In genomic region chr15:77338924-77339429, GRCm38 (mm10) we compare ENCODE assay signal across 25 mouse cellular contexts. TPM values are rescaled to one million over a fixed set of nuclear protein-coding genes. Genes with fewer than 3 reads are reported as not detected.
DNase-seq lines count a peak whose midpoint lies in the region; ATAC-seq and TF ChIP-seq lines count a peak whose summit lies in the region.
"Had no signal": no experiment of that assay in that cellular context is flagged by ENCODE, and none has a peak within 500 bp of the region (broad histone marks: within the 10 kb centered on the region; RNA-seq: fewer than 3 reads in every experiment).

No protein-coding gene starts in this region.

- H3K4me3 ChIP-seq in kidney, embryonic 16.5 days (ENCODE audit: low read length): no peak overlapping the region
- H3K4me3 ChIP-seq in ES-E14 (ENCODE audit: insufficient read depth in 1 of 2, low read depth in 1 of 2, low read length in 2 of 2, poor library complexity in 1 of 2, severe bottlenecking in 1 of 2): peak overlapping the region; percentile 19 to 59; a peak in 2 of 4 replicates
- no peak overlapping the region for H3K4me3 ChIP-seq in limb, embryonic 10.5 days
- no peak overlapping the region for H3K4me3 ChIP-seq in stomach, embryonic 16.5 days (replicated peaks; ENCODE audit: low read length)
- H3K4me3 ChIP-seq: limb, embryonic 13.5 days; midbrain, embryonic 15.5 days; neural tube, embryonic 12.5 days had no signal

- H3K36me3 ChIP-seq in kidney, embryonic 16.5 days (ENCODE audit: insufficient read depth, low read length): no peaks in the 10 kb centered on the region
- no peaks in the 10 kb centered on the region for H3K36me3 ChIP-seq in ES-E14 (ENCODE audit: control insufficient read depth, insufficient read depth, low read length, poor library complexity, severe bottlenecking)
- H3K36me3 ChIP-seq in limb, embryonic 10.5 days: no peaks in the 10 kb centered on the region
- no peaks in the 10 kb centered on the region for H3K36me3 ChIP-seq in stomach, embryonic 16.5 days (ENCODE audit: control insufficient read depth, insufficient read depth, low read length)
- H3K36me3 ChIP-seq: limb, embryonic 13.5 days; midbrain, embryonic 15.5 days; neural tube, embryonic 12.5 days had no signal

- no peaks in the 10 kb centered on the region for H3K27me3 ChIP-seq in kidney, embryonic 16.5 days (ENCODE audit: insufficient read depth, low read length)
- no peaks in the 10 kb centered on the region for H3K27me3 ChIP-seq in limb, embryonic 10.5 days (ENCODE audit: low read depth, poor library complexity, severe bottlenecking)
- no peaks in the 10 kb centered on the region for H3K27me3 ChIP-seq in stomach, embryonic 16.5 days (ENCODE audit: control insufficient read depth, insufficient read depth, low read length)
- H3K27me3 ChIP-seq: limb, embryonic 13.5 days; midbrain, embryonic 15.5 days; neural tube, embryonic 12.5 days had no signal

- H3K4me1 ChIP-seq in kidney, embryonic 16.5 days (ENCODE audit: insufficient read depth, low read length): peaks cover 37% of the 10 kb centered on the region
- H3K4me1 ChIP-seq in ES-E14 (ENCODE audit: control insufficient read depth in 2 of 2, insufficient read depth in 2 of 2, low read length in 2 of 2, poor library complexity in 1 of 2): peaks cover 25 to 33% of the 10 kb centered on the region in 2 experiments
- H3K4me1 ChIP-seq in limb, embryonic 10.5 days: peaks cover 55% of the 10 kb centered on the region
- peaks cover 32% of the 10 kb centered on the region for H3K4me1 ChIP-seq in stomach, embryonic 16.5 days (ENCODE audit: control insufficient read depth, insufficient read depth, low read length)

- in situ Hi-C loops in ES-E14 (cut with MboI; ENCODE audit: low sequenced_read_pairs in 2 of 2, unreplicated experiment in 2 of 2): no loop called here

- WGBS in kidney, embryonic 16.5 days: 21% methylated on average over 8 of the region's 8 CpGs
- WGBS in limb, embryonic 10.5 days: 54% methylated on average over 8 of the region's 8 CpGs
- WGBS in stomach, embryonic 16.5 days: 32% methylated on average over 8 of the region's 8 CpGs

- no peaks in the 10 kb centered on the region for H3K9me3 ChIP-seq in kidney, embryonic 16.5 days (ENCODE audit: low read length)
- no peaks in the 10 kb centered on the region for H3K9me3 ChIP-seq in ES-E14 (ENCODE audit: control insufficient read depth, insufficient read depth, low read depth, low read length)
- H3K9me3 ChIP-seq in limb, embryonic 10.5 days (replicated peaks): 0 out of 2 replicates have a peak, but pooled peaks cover 3% of the 10 kb centered on the region
- H3K9me3 ChIP-seq in stomach, embryonic 16.5 days (replicated peaks; ENCODE audit: control insufficient read depth, low read length): no peaks in the 10 kb centered on the region
- H3K9me3 ChIP-seq: limb, embryonic 13.5 days; midbrain, embryonic 15.5 days; neural tube, embryonic 12.5 days had no signal

- H3K27ac ChIP-seq in kidney, embryonic 16.5 days (ENCODE audit: low read length): peak overlapping the region; percentile 27
- H3K27ac ChIP-seq in ES-E14 (ENCODE audit: insufficient read depth, low read depth, low read length, poor library complexity, severe bottlenecking): peak overlapping the region; percentile 96
- H3K27ac ChIP-seq in limb, embryonic 10.5 days: 0 out of 2 replicates have a peak overlapping the region, but pooled peaks have one; percentile 53
- peak overlapping the region; percentile 84 for H3K27ac ChIP-seq in stomach, embryonic 16.5 days (ENCODE audit: low read length)
- H3K27ac ChIP-seq: hindbrain, postnatal 0 days; limb, embryonic 13.5 days; midbrain, embryonic 15.5 days; neural tube, embryonic 12.5 days had no signal

- H3K4me2 ChIP-seq in kidney, embryonic 16.5 days (replicated peaks; ENCODE audit: low read depth, low read length): no peak overlapping the region
- H3K4me2 ChIP-seq in stomach, embryonic 16.5 days (ENCODE audit: low read depth, low read length): no peak overlapping the region
- H3K4me2 ChIP-seq: limb, embryonic 13.5 days; midbrain, embryonic 15.5 days; neural tube, embryonic 12.5 days had no signal

- ATAC-seq in kidney, embryonic 16.5 days (ENCODE audit: low FRiP score, low TSS enrichment): no peak
- ATAC-seq in stomach, embryonic 16.5 days (ENCODE audit: insufficient read depth, low FRiP score): no peak
- ATAC-seq in frontal cortex, adult (ENCODE audit: low TSS enrichment): no peak
- ATAC-seq: activated CD4-positive, CD25-positive, alpha-beta regulatory T cell, adult 4 months; forebrain, embryonic 16.5 days; hindbrain, postnatal 0 days; midbrain, embryonic 15.5 days had no signal

- no peak for DNase-seq in kidney, postnatal 25 days
- DNase-seq in ES-E14 (ENCODE audit: low read depth, low spot score): no peak
- DNase-seq in limb, embryonic 10.5 days (ENCODE audit: low spot score): no peak
- no peak for DNase-seq in layer of hippocampus, adult 9-10 months (ENCODE audit: low spot score)
- DNase-seq: adrenal gland, postnatal 14 days; cerebellum, adult 11-12 months; cerebellum, postnatal 25 days; heart, adult 11 months; layer of hippocampus, adult 9-11 months; lung, postnatal 10 days had no signal

- no peak overlapping the region for H3K9ac ChIP-seq in kidney, embryonic 16.5 days (replicated peaks; ENCODE audit: low read length)
- H3K9ac ChIP-seq in ES-E14 (ENCODE audit: insufficient read depth, low read depth, low read length, poor library complexity, severe bottlenecking): no peak overlapping the region
- no peak overlapping the region for H3K9ac ChIP-seq in stomach, embryonic 16.5 days (ENCODE audit: low read length)
- H3K9ac ChIP-seq: limb, embryonic 13.5 days; midbrain, embryonic 15.5 days; neural tube, embryonic 12.5 days had no signal

TF ChIP-seq in ES-E14, 5 proteins besides CTCF, POLR2A, EP300 and RAD21:
- TF ChIP-seq ZNF384 (IDR thresholded peaks at IDR 0.05; ENCODE audit: low read depth, low read length): peak; percentile 94
- TF ChIP-seq MAFK (IDR thresholded peaks at IDR 0.05; ENCODE audit: insufficient read depth, low read depth, low read length): no peak

RNA-seq across cellular contexts. Expression of gene Rbfox2, which starts 32.2 kb away (rescaled TPM):
- polyA plus RNA-seq in kidney, embryonic 16.5 days (2015; fragmentation: Nextera tagmentation; extraction: Ambion mirVana): 49.1 and 50.2 TPM in 2 replicates
- total RNA-seq in ES-E14 (2012; rRNA removed): 55.3 and 56.4 TPM in 2 replicates
- polyA plus RNA-seq in limb, embryonic 10.5 days (2016; fragmentation: Nextera tagmentation; extraction: Ambion mirVana): 45.8 and 62.6 TPM in 2 replicates
- 55.7 and 63.6 TPM in 2 replicates for polyA plus RNA-seq in stomach, embryonic 16.5 days (2015; fragmentation: Nextera tagmentation; extraction: Ambion mirVana)

RNA-seq across cellular contexts. Expression of gene Apol7a, which starts 59.9 kb away (rescaled TPM):
- polyA plus RNA-seq in kidney, embryonic 16.5 days (2015; fragmentation: Nextera tagmentation; extraction: Ambion mirVana): 0.19 TPM in 1 of 2 replicates, not detected in the other
- 0.11 and 0.27 TPM in 2 replicates for total RNA-seq in ES-E14 (2012; rRNA removed)
- polyA plus RNA-seq in limb, embryonic 10.5 days (2016; fragmentation: Nextera tagmentation; extraction: Ambion mirVana): not detected in 2 replicates
- polyA plus RNA-seq in stomach, embryonic 16.5 days (2015; fragmentation: Nextera tagmentation; extraction: Ambion mirVana): 9.0 and 17.9 TPM in 2 replicates
- total RNA-seq: CH12.LX; hematopoietic stem cell, adult 5-6 weeks; hindbrain, postnatal 0 days; megakaryocyte, adult 5-6 weeks had no signal
- polyA plus RNA-seq: activated CD4-positive, CD25-positive, alpha-beta regulatory T cell, adult 4 months; embryonic facial prominence, embryonic 11.5 days; forebrain, embryonic 16.5 days; hindbrain, postnatal 0 days; kidney, embryonic 14.5 days; limb, embryonic 13.5 days; midbrain, embryonic 15.5 days; neural tube, embryonic 12.5 days; thymus, postnatal 0 days had no signal

Comparison
In these comparisons a context has a peak if more than half of its experiments do, and no peak if none do; other contexts are left out.
1. H3K27ac ChIP-seq: peak in every context shown above with its lines; median percentile 96 in ES-E14; 84 in stomach, embryonic 16.5 days; 53 in limb, embryonic 10.5 days; 27 in kidney, embryonic 16.5 days.
2. H3K4me3 ChIP-seq: peak in ES-E14 (2 of 2); none in kidney, embryonic 16.5 days (single experiment), limb, embryonic 10.5 days (single experiment) and stomach, embryonic 16.5 days (single experiment).